Mouse (Mus musculus): Measurements from ENCODE around the gene Arhgap24. TPM values are rescaled to one million over a fixed set of nuclear protein-coding genes. Genes with fewer than 3 reads are reported as not detected.
A peak's percentile ranks its signal among the peaks of the same experiment; 100 is the strongest.

Arhgap24 gene
- total and polyA plus RNA-seq, 3 experiments = 34.7 to 51.6 (median 47.9) TPM

- TF ChIP-seq TBP (conservative IDR thresholded peaks at IDR 0.05; ENCODE audit: low read depth, low read length) (no peak), EP300 (IDR thresholded peaks at IDR 0.05; ENCODE audit: low read length) (peak; percentile 84), SIN3A (IDR thresholded peaks at IDR 0.05; ENCODE audit: low read length) (peak; percentile 61; the same call in 1 of the 2 replicates), ZC3H11A (IDR thresholded peaks at IDR 0.05; ENCODE audit: low read depth, low read length) (no peak), MEF2A (IDR thresholded peaks at IDR 0.05; ENCODE audit: borderline replicate concordance, low read depth, low read length) (peak; percentile 65; the same call in 1 of the 2 replicates), CHD2 (IDR thresholded peaks at IDR 0.05; ENCODE audit: low read length) (no peak), SMC3 (IDR thresholded peaks at IDR 0.05; ENCODE audit: low read depth, low read length) (no peak; the same call in 1 of the 2 replicates), JUND (conservative IDR thresholded peaks at IDR 0.05; ENCODE audit: low read depth, low read length) (peak; percentile 73), POLR2AphosphoS2 (IDR thresholded peaks at IDR 0.05; ENCODE audit: low read depth, low read length) (no peak), IRF4 (IDR thresholded peaks at IDR 0.05; ENCODE audit: low read depth, low read length) (peak; percentile 86), JUN (IDR thresholded peaks at IDR 0.05; ENCODE audit: insufficient read depth, low read depth, low read length) (peak; percentile 64), UBTF (IDR thresholded peaks at IDR 0.05; ENCODE audit: low read depth, low read length) (no peak), ZKSCAN1 (IDR thresholded peaks at IDR 0.05; ENCODE audit: borderline replicate concordance, low read depth, low read length) (no peak), TCF12 (IDR thresholded peaks at IDR 0.05; ENCODE audit: low read depth, low read length) (peak; percentile 72; the same call in 1 of the 2 replicates), NELFE (IDR thresholded peaks at IDR 0.05; ENCODE audit: low read depth, low read length) (no peak), ZNF384 (IDR thresholded peaks at IDR 0.05; ENCODE audit: low read depth, low read length) (no peak), CHD1 (IDR thresholded peaks at IDR 0.05; ENCODE audit: low read depth, low read length) (no peak), PAX5 (IDR thresholded peaks at IDR 0.05; ENCODE audit: low read length) (no peak), ELF1 (IDR thresholded peaks at IDR 0.05; ENCODE audit: low read depth, low read length) (no peak), GABPA (IDR thresholded peaks at IDR 0.05; ENCODE audit: insufficient replicate concordance, low read depth, low read length) (no peak)
These were observed 39.3 kb downstream of the Arhgap24 start (continued) for GRCm38 (mm10) chr5:102520506-102520905.

GRCm38 (mm10) chr5:102535311-102535710, 54.1 kb downstream of the Arhgap24 start:
- Histone ChIP-seq H3K4me2 (ENCODE audit: insufficient read depth, low read depth, poor library complexity, severe bottlenecking) (no peak overlapping the region), H3K9ac (ENCODE audit: insufficient read depth, low read depth) (no peak overlapping the region), H3K27ac (ENCODE audit: insufficient read depth, low read depth) (no peak overlapping the region), H3K9me3 (replicated peaks; ENCODE audit: low read length) (no peaks in the 10 kb centered on the region), H3K27me3 (replicated peaks) (no peaks in the 10 kb centered on the region), H3K36me3 (replicated peaks in 1 of 2; ENCODE audit: control insufficient read depth in 1 of 2, insufficient read depth in 1 of 2, low read length in 1 of 2) (peaks cover 16 to 69% of the 10 kb centered on the region in 2 experiments), H3K4me3 (replicated peaks in 1 of 3; ENCODE audit: low read depth in 2 of 3, low read length in 2 of 3, poor library complexity in 1 of 3) (no peak overlapping the region), H3K79me2 (replicated peaks; ENCODE audit: control insufficient read depth, extremely low read depth, insufficient read depth, poor library complexity, severe bottlenecking) (no peaks in the 10 kb centered on the region; the same call in 1 of the 2 replicates), H3K4me1 (ENCODE audit: control insufficient read depth in 1 of 2, insufficient read depth in 2 of 2) (peaks cover 0 to 46% of the 10 kb centered on the region in 2 experiments; a peak in 2 of 4 replicates)
- dilution Hi-C loops (cut with MboI; ENCODE audit: extremely low pct_ligation_motif_present, extremely low pct_unique_long_range_greater_than_20kb, low sequenced_read_pairs) = no loop called here
- TF ChIP-seq MEF2A (IDR thresholded peaks at IDR 0.05; ENCODE audit: borderline replicate concordance, low read depth, low read length) (no peak), MAFK (IDR thresholded peaks at IDR 0.05; ENCODE audit: insufficient replicate concordance, low read length) (no peak), ETS1 (conservative IDR thresholded peaks at IDR 0.05; ENCODE audit: low read depth, low read length) (no peak)
- peak; percentile 16 for DNase-seq (ENCODE audit: extremely low read depth)
- in situ Hi-C loops (cut with MboI; ENCODE audit: low pct_ligation_motif_present, low pct_unique_long_range_greater_than_20kb, low sequenced_read_pairs) = no loop called here
